Mouse (Mus musculus) intestine, postnatal 0 days (tissue): ENCODE data around the gene Snx11. TPM values are rescaled to one million over a fixed set of nuclear protein-coding genes. Genes with fewer than 3 reads are reported as not detected.

Experiments used
- ATAC-seq: fragments of 200-750 bp; cut with Nextera tagmentation; 2 replicates; pipeline ENCODE4 v1.8.0; 2017; ENCODE audit warnings: mild to moderate bottlenecking, moderate TSS enrichment, moderate library complexity
- H3K27ac ChIP-seq: fragments of 300-500 bp; sonication (generic); 2 replicates; pipeline ENCODE4 v1.5.1; 2014; ENCODE audit warnings: mild to moderate bottlenecking, low read depth, low read length, moderate library complexity
- H3K27me3 ChIP-seq: fragments of 300-500 bp; sonication (generic); replicated peaks from 2 replicates; pipeline ENCODE4 v1.6.1; 2014; ENCODE audit warnings: low read length, mixed read lengths; ENCODE audit not compliant: control insufficient read depth, insufficient read depth
- H3K36me3 ChIP-seq: fragments of 300-500 bp; sonication (generic); 2 replicates; pipeline ENCODE4 v1.6.1; 2014; ENCODE audit warnings: mild to moderate bottlenecking, moderate library complexity; ENCODE audit not compliant: control insufficient read depth, insufficient read depth
- H3K4me1 ChIP-seq: fragments of 300-500 bp; sonication (generic); replicated peaks from 2 replicates; pipeline ENCODE4 v1.6.1; 2014; ENCODE audit warnings: antibody characterized with exemption, low read length, mixed read lengths; ENCODE audit not compliant: control insufficient read depth, insufficient read depth
- H3K4me2 ChIP-seq: fragments of 300-500 bp; sonication (generic); replicated peaks from 2 replicates; pipeline ENCODE4 v1.6.1; 2014; ENCODE audit warnings: low read depth, mild to moderate bottlenecking, moderate library complexity
- H3K4me3 ChIP-seq: fragments of 300-500 bp; sonication (generic); 2 replicates; pipeline ENCODE4 v1.5.1; 2014; ENCODE audit warnings: low read depth, low read length
- H3K9ac ChIP-seq: fragments of 300-500 bp; sonication (generic); 2 replicates; pipeline ENCODE4 v1.6.1; 2014; ENCODE audit warnings: mild to moderate bottlenecking, low read depth, low read length
- H3K9me3 ChIP-seq: fragments of 300-500 bp; sonication (generic); 2 replicates; pipeline ENCODE4 v1.6.1; 2016; ENCODE audit warnings: mixed run types; ENCODE audit not compliant: control insufficient read depth
- CTCF ChIP-seq: sonication (generic); IDR thresholded peaks from 2 replicates; pipeline ENCODE4 v1.5.1; 2016; ENCODE audit warnings: low read depth, mild to moderate bottlenecking, control low read depth, antibody characterized with exemption, moderate library complexity
- WGBS: fragments of 180-500 bp; shearing (Covaris S2); extraction: QIAGEN DNeasy Blood & Tissue Kit; methylation state at CpG from one replicate; pipeline ENCODE4 v1.1.7; 2014; 5-methylcytosine and 5-hydroxymethylcytosine counted together
- polyA plus RNA-seq: library from polyadenylated mRNA; unstranded; fragments of >200 nt; fragmentation: Nextera tagmentation; extraction: Ambion mirVana; gene quantifications from 2 replicates; pipeline ENCODE4 v1.2.1, GENCODE M21; 2015

Snx11 gene
- polyA plus RNA-seq, 1 experiment from 2014 or later: 12.0 TPM

- H3K4me1 ChIP-seq: no peaks in the 10 kb centered on the region
- H3K36me3 ChIP-seq: no peaks in the 10 kb centered on the region
- WGBS: 57% methylated on average over 7 of the region's 7 CpGs
- no peak for TF ChIP-seq CTCF
- ATAC-seq: no peak
- H3K9me3 ChIP-seq: no peaks in the 10 kb centered on the region
- H3K4me3 ChIP-seq: no peak overlapping the region
- no peak overlapping the region for H3K27ac ChIP-seq
- no peak overlapping the region for H3K4me2 ChIP-seq
- no peaks in the 10 kb centered on the region; the same call in 1 of the 2 replicates for H3K27me3 ChIP-seq
- H3K9ac ChIP-seq: no peak overlapping the region
These were observed 15.4 kb downstream of the Snx11 start for GRCm38 (mm10) chr11:96761984-96762383.

- peak; percentile 44; the same call in 1 of the 2 replicates for ATAC-seq
- Histone ChIP-seq H3K9me3 (no peaks in the 10 kb centered on the region), H3K27me3 (no peaks in the 10 kb centered on the region; the same call in 1 of the 2 replicates), H3K4me1 (no peaks in the 10 kb centered on the region), H3K27ac (no peak overlapping the region), H3K9ac (no peak overlapping the region), H3K4me2 (no peak overlapping the region), H3K36me3 (no peaks in the 10 kb centered on the region), H3K4me3 (no peak overlapping the region)
- 42% methylated on average over 3 of the region's 3 CpGs for WGBS
- peak; percentile 91 for TF ChIP-seq CTCF
These were observed 17.3 kb downstream of the Snx11 start for GRCm38 (mm10) chr11:96760042-96760441.

GRCm38 (mm10) chr11:96758402-96758801, 19.0 kb downstream of the Snx11 start:
- 70% methylated on average over 5 of the region's 5 CpGs for WGBS
- H3K4me3 ChIP-seq: no peak overlapping the region
- peaks cover 3% of the 10 kb centered on the region; the same call in 1 of the 2 replicates for H3K27me3 ChIP-seq
- no peaks in the 10 kb centered on the region for H3K4me1 ChIP-seq
- no peak for TF ChIP-seq CTCF
- no peak overlapping the region for H3K27ac ChIP-seq
- H3K9me3 ChIP-seq: no peaks in the 10 kb centered on the region
- no peak overlapping the region for H3K9ac ChIP-seq
- H3K36me3 ChIP-seq: no peaks in the 10 kb centered on the region
- ATAC-seq: no peak
- H3K4me2 ChIP-seq: no peak overlapping the region

- Histone ChIP-seq H3K36me3 (no peaks in the 10 kb centered on the region), H3K27me3 (peaks cover 3% of the 10 kb centered on the region; the same call in 1 of the 2 replicates), H3K4me2 (no peak overlapping the region), H3K4me1 (no peaks in the 10 kb centered on the region), H3K27ac (no peak overlapping the region), H3K4me3 (no peak overlapping the region), H3K9ac (no peak overlapping the region), H3K9me3 (no peaks in the 10 kb centered on the region)
- no peak for TF ChIP-seq CTCF
- 53% methylated on average over 4 of the region's 4 CpGs for WGBS
- no peak for ATAC-seq
These were observed 19.9 kb downstream of the Snx11 start for GRCm38 (mm10) chr11:96757421-96757820.

- no peaks in the 10 kb centered on the region for H3K9me3 ChIP-seq
- no peak overlapping the region for H3K4me2 ChIP-seq
- no peak overlapping the region for H3K9ac ChIP-seq
- no peak overlapping the region for H3K27ac ChIP-seq
- ATAC-seq: no peak
- WGBS: 89% methylated on average over 2 of the region's 2 CpGs
- H3K4me1 ChIP-seq: no peaks in the 10 kb centered on the region
- H3K4me3 ChIP-seq: no peak overlapping the region
- 0 out of 2 replicates have a peak, but pooled peaks cover 3% of the 10 kb centered on the region for H3K27me3 ChIP-seq
- peak; percentile 26 for TF ChIP-seq CTCF
- no peaks in the 10 kb centered on the region for H3K36me3 ChIP-seq
These were observed 22.1 kb downstream of the Snx11 start for GRCm38 (mm10) chr11:96755298-96755697.

- Histone ChIP-seq H3K4me3 (no peak overlapping the region), H3K9ac (no peak overlapping the region), H3K27me3 (0 out of 2 replicates have a peak, but pooled peaks cover 4% of the 10 kb centered on the region), H3K36me3 (no peaks in the 10 kb centered on the region), H3K4me2 (no peak overlapping the region), H3K4me1 (no peaks in the 10 kb centered on the region), H3K27ac (no peak overlapping the region), H3K9me3 (no peaks in the 10 kb centered on the region)
- 49% methylated on average over 3 of the region's 3 CpGs for WGBS
- no peak for TF ChIP-seq CTCF
- ATAC-seq: no peak
These were observed 29.8 kb downstream of the Snx11 start for GRCm38 (mm10) chr11:96747555-96747954.

- Histone ChIP-seq H3K4me1 (no peaks in the 10 kb centered on the region), H3K36me3 (no peaks in the 10 kb centered on the region), H3K27ac (no peak overlapping the region), H3K27me3 (peaks cover 13% of the 10 kb centered on the region; the same call in 1 of the 2 replicates), H3K9ac (no peak overlapping the region), H3K4me3 (no peak overlapping the region), H3K9me3 (no peaks in the 10 kb centered on the region), H3K4me2 (no peak overlapping the region)
- TF ChIP-seq CTCF: no peak
- ATAC-seq: no peak
- 67% methylated on average over 6 of the region's 6 CpGs for WGBS
These were observed 30.7 kb downstream of the Snx11 start for GRCm38 (mm10) chr11:96746648-96747047.
